Mouse (Mus musculus): ENCODE data around the gene Gpr34. TPM values are rescaled to one million over a fixed set of nuclear protein-coding genes. Genes with fewer than 3 reads are reported as not detected.

Gene Gpr34
- polyA plus RNA-seq, 1 experiment from 2014 or later: 2.2 TPM

DNA sequence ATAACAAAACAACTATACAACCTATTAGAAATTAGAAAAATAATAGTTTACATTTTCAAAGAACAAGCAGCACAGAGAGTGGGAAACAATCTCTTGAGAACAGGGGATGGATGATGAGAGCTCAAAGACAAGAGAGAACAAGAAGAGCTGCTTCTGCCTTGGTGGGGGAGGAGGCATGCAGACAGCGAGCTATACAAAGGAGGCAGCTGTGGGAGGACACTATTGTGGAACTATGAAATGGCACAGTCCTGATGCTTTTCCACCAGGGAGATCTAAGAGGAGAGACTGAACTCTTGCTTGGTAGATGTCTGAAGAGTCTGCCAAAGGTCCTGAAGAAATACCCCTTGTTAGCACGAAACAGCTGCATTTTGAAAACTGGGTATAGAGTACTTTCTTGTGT lies 56.5 kb downstream of the Gpr34 start:
- Histone ChIP-seq H3K4me3 (no peak overlapping the region), H3K27me3 (ENCODE audit: insufficient read depth, poor library complexity, severe bottlenecking) (no peaks in the 10 kb centered on the region), H3K27ac (no peak overlapping the region), H3K36me3 (no peaks in the 10 kb centered on the region), H3K9me3 (no peaks in the 10 kb centered on the region), H3K4me1 (replicated peaks) (0 out of 2 replicates have a peak, but pooled peaks cover 3% of the 10 kb centered on the region)
- DNase-seq (ENCODE audit: low spot score): no peak
- WGBS: 53% methylated on average over 2 of the region's 2 CpGs

Other genes starting within 250 kb of the Gpr34 start
- gene Nyx, start 166.0 kb upstream of the Gpr34 start, polyA plus RNA-seq (2016; fragmentation: Nextera tagmentation; extraction: Ambion mirVana): 0.09 and 0.12 TPM in 2 replicates
- 0.26 and 0.52 TPM in 2 replicates for gene Gpr82, start 29.3 kb downstream of the Gpr34 start, polyA plus RNA-seq (2016; fragmentation: Nextera tagmentation; extraction: Ambion mirVana)
- 12.5 and 14.6 TPM in 2 replicates for gene Cask, start 219.3 kb downstream of the Gpr34 start, polyA plus RNA-seq (2016; fragmentation: Nextera tagmentation; extraction: Ambion mirVana)